Comparison of ENCODE assay signal across 27 mouse cellular contexts in genomic region chr7:55222997-55223396, GRCm38 (mm10).
"Had no signal": no experiment of that assay in that cellular context is flagged by ENCODE, and none has a peak within 500 bp of the region (broad histone marks: within the 10 kb centered on the region; RNA-seq: fewer than 3 reads in every experiment).

No protein-coding gene starts in this region.

- H3K4me3 ChIP-seq: heart, embryonic 13.5 days; heart, embryonic 15.5 days; hindbrain, embryonic 13.5 days; hindbrain, embryonic 15.5 days; kidney, embryonic 15.5 days; left cerebral cortex, adult 2 months; limb, embryonic 10.5 days; limb, embryonic 12.5 days; liver, embryonic 13.5 days; liver, embryonic 15.5 days had no signal

- DNase-seq: gastrocnemius, postnatal 14 days; heart, adult 18-20 months; heart, postnatal 14 days; heart, postnatal 36 days; kidney, adult 11 months; kidney, adult 2 months; kidney, adult 9 months; kidney, postnatal 14 days; kidney, postnatal 36 days; layer of hippocampus, adult 9-11 months; layer of hippocampus, postnatal 36 days; liver; liver, embryonic 13.5 days had no signal

- H3K4me1 ChIP-seq: heart, embryonic 13.5 days; heart, embryonic 15.5 days; hindbrain, embryonic 13.5 days; hindbrain, embryonic 15.5 days; kidney, embryonic 15.5 days; limb, embryonic 10.5 days; limb, embryonic 12.5 days; liver, embryonic 13.5 days; liver, embryonic 15.5 days had no signal

- H3K9ac ChIP-seq: heart, embryonic 13.5 days; heart, embryonic 15.5 days; hindbrain, embryonic 13.5 days; hindbrain, embryonic 15.5 days; kidney, embryonic 15.5 days; limb, embryonic 12.5 days; liver, embryonic 13.5 days; liver, embryonic 15.5 days had no signal

- ATAC-seq: hindbrain, postnatal 0 days; intestine, embryonic 16.5 days had no signal

- H3K36me3 ChIP-seq: heart, embryonic 13.5 days; heart, embryonic 15.5 days; hindbrain, embryonic 13.5 days; hindbrain, embryonic 15.5 days; kidney, embryonic 15.5 days; limb, embryonic 10.5 days; limb, embryonic 12.5 days; liver, embryonic 13.5 days; liver, embryonic 15.5 days had no signal

- H3K27me3 ChIP-seq: heart, embryonic 13.5 days; heart, embryonic 15.5 days; hindbrain, embryonic 13.5 days; hindbrain, embryonic 15.5 days; kidney, embryonic 15.5 days; limb, embryonic 12.5 days; liver, embryonic 13.5 days; liver, embryonic 15.5 days had no signal

- H3K4me2 ChIP-seq: heart, embryonic 11.5 days; heart, embryonic 13.5 days; heart, embryonic 15.5 days; hindbrain, embryonic 13.5 days; hindbrain, embryonic 15.5 days; kidney, embryonic 15.5 days; limb, embryonic 12.5 days; liver, embryonic 11.5 days; liver, embryonic 13.5 days; liver, embryonic 15.5 days had no signal

- H3K27ac ChIP-seq: heart, embryonic 13.5 days; heart, embryonic 15.5 days; hindbrain, embryonic 13.5 days; hindbrain, embryonic 15.5 days; hindbrain, postnatal 0 days; kidney, embryonic 15.5 days; kidney, postnatal 0 days; left cerebral cortex, adult 2 months; limb, embryonic 10.5 days; limb, embryonic 12.5 days; liver, embryonic 13.5 days; liver, embryonic 15.5 days had no signal

- H3K9me3 ChIP-seq: heart, embryonic 13.5 days; heart, embryonic 15.5 days; hindbrain, embryonic 13.5 days; hindbrain, embryonic 15.5 days; kidney, embryonic 15.5 days; limb, embryonic 10.5 days; limb, embryonic 12.5 days; liver, embryonic 13.5 days; liver, embryonic 15.5 days had no signal
